Comparison of ENCODE assay signal across 10 mouse cellular contexts in genomic region chr11:118009865-118010571, GRCm38 (mm10). TPM values are rescaled to one million over a fixed set of nuclear protein-coding genes. Genes with fewer than 3 reads are reported as not detected.
DNase-seq lines count a peak whose midpoint lies in the region; ATAC-seq and TF ChIP-seq lines count a peak whose summit lies in the region.
"Had no signal": no experiment of that assay in that cellular context is flagged by ENCODE, and none has a peak within 500 bp of the region (broad histone marks: within the 10 kb centered on the region; RNA-seq: fewer than 3 reads in every experiment).

No protein-coding gene starts in this region.

- TF ChIP-seq CTCF in Patski (IDR thresholded peaks at IDR 0.05) = no peak

- POLR2A ChIA-PET in Patski (lab: Charles Lee) = interaction anchor here (0.6 to 8.3 kb wide), 9 partner anchors 13 to 131 kb away, joined by 3 to 51 read pairs (median 7); partner anchors contain the start of gene Socs3

- no peak overlapping the region for H3K4me2 ChIP-seq in hindbrain, embryonic 14.5 days (replicated peaks)
- H3K4me2 ChIP-seq in intestine, embryonic 15.5 days (replicated peaks) = no peak overlapping the region; the same call in 1 of the 2 replicates
- H3K4me2 ChIP-seq in myocyte (ENCODE audit: low read depth) = peak overlapping the region; percentile 47
- H3K4me2 ChIP-seq: lung, embryonic 15.5 days had no signal

- H3K4me3 ChIP-seq in hindbrain, embryonic 10.5 days = no peak overlapping the region
- H3K4me3 ChIP-seq in hindbrain, embryonic 14.5 days (replicated peaks; ENCODE audit: low read length) = no peak overlapping the region
- no peak overlapping the region for H3K4me3 ChIP-seq in intestine, embryonic 15.5 days (replicated peaks)
- no peak overlapping the region for H3K4me3 ChIP-seq in myocyte
- H3K4me3 ChIP-seq: lung, embryonic 15.5 days had no signal

- H3ac ChIP-seq in myocyte (ENCODE audit: control insufficient read depth, insufficient read length) = no peak overlapping the region

- peaks cover 91% of the 10 kb centered on the region for H3K79me2 ChIP-seq in myocyte (ENCODE audit: control insufficient read depth, insufficient read depth)

- ATAC-seq in hindbrain, embryonic 14.5 days (ENCODE audit: low FRiP score) = no peak
- peak; percentile 24 for ATAC-seq in Patski
- peak; percentile 32 for ATAC-seq in intestine, embryonic 15.5 days

- no peaks in the 10 kb centered on the region for H3K27me3 ChIP-seq in hindbrain, embryonic 10.5 days (ENCODE audit: insufficient read depth, poor library complexity, severe bottlenecking)
- no peaks in the 10 kb centered on the region for H3K27me3 ChIP-seq in hindbrain, embryonic 14.5 days (ENCODE audit: control insufficient read depth, insufficient read depth, low read length)
- H3K27me3 ChIP-seq in Patski (no peaks in the 10 kb centered on the region), myocyte (ENCODE audit: control insufficient read depth, insufficient read depth, insufficient read length) (no peaks in the 10 kb centered on the region)
- no peaks in the 10 kb centered on the region for H3K27me3 ChIP-seq in intestine, embryonic 15.5 days (replicated peaks)
- H3K27me3 ChIP-seq: CH12.LX; lung, embryonic 15.5 days had no signal

- peaks cover 56% of the 10 kb centered on the region for H3K4me1 ChIP-seq in hindbrain, embryonic 10.5 days (replicated peaks)
- H3K4me1 ChIP-seq in hindbrain, embryonic 14.5 days (replicated peaks; ENCODE audit: control insufficient read depth, insufficient read depth, low read length) = peaks cover 12% of the 10 kb centered on the region
- peaks cover 62% of the 10 kb centered on the region for H3K4me1 ChIP-seq in intestine, embryonic 15.5 days (replicated peaks)

- WGBS in hindbrain, embryonic 10.5 days = 55% methylated on average over 4 of the region's 4 CpGs
- 49% methylated on average over 4 of the region's 4 CpGs for WGBS in hindbrain, embryonic 14.5 days
- WGBS in intestine, embryonic 15.5 days = 45% methylated on average over 4 of the region's 4 CpGs

- in situ Hi-C loops in Patski (cut with MboI; ENCODE audit: low pct_unique_long_range_greater_than_20kb) = loop anchor here (5.0 kb wide), 1 partner anchor 43 kb away; no protein-coding TSS in a partner anchor

- peak; percentile 6 for DNase-seq in hindbrain, embryonic 10.5 days (ENCODE audit: low spot score)
- no peak for DNase-seq in hindbrain, embryonic 14.5 days (ENCODE audit: low spot score)
- no peak for DNase-seq in Patski (ENCODE audit: low read depth, low spot score)
- no peak for DNase-seq in adrenal gland, adult 8-10 months
- DNase-seq in embryo, embryonic 9.5 days (ENCODE audit: extremely low spot score) = no peak
- DNase-seq in yolk sac, embryonic 10.5 days (ENCODE audit: low spot score) = no peak

- H3K9me3 ChIP-seq in hindbrain, embryonic 10.5 days = no peaks in the 10 kb centered on the region
- no peaks in the 10 kb centered on the region for H3K9me3 ChIP-seq in hindbrain, embryonic 14.5 days (ENCODE audit: control insufficient read depth, low read length)
- H3K9me3 ChIP-seq in intestine, embryonic 15.5 days = no peaks in the 10 kb centered on the region
- H3K9me3 ChIP-seq: lung, embryonic 15.5 days had no signal

- no peak for TF ChIP-seq POLR2A in myocyte (IDR thresholded peaks at IDR 0.05; ENCODE audit: insufficient read length, low read depth)

- peaks cover 74% of the 10 kb centered on the region for H3K36me3 ChIP-seq in hindbrain, embryonic 10.5 days
- peaks cover 28% of the 10 kb centered on the region for H3K36me3 ChIP-seq in hindbrain, embryonic 14.5 days (replicated peaks; ENCODE audit: control insufficient read depth, insufficient read depth)
- H3K36me3 ChIP-seq in intestine, embryonic 15.5 days = peaks cover 16% of the 10 kb centered on the region
- peaks cover 16% of the 10 kb centered on the region for H3K36me3 ChIP-seq in myocyte (ENCODE audit: control insufficient read depth, insufficient read depth)

- CTCF ChIA-PET in Patski (lab: Charles Lee) = interaction anchor here (0.7 to 3.4 kb wide), 11 partner anchors 8 to 60 kb away, joined by 3 to 11 read pairs (median 4); partner anchors contain the start of genes Pgs1 and Socs3

- no peak overlapping the region for H3K9ac ChIP-seq in hindbrain, embryonic 14.5 days
- no peak overlapping the region for H3K9ac ChIP-seq in intestine, embryonic 15.5 days
- H3K9ac ChIP-seq: lung, embryonic 15.5 days had no signal

- H3K27ac ChIP-seq in hindbrain, embryonic 10.5 days = peak overlapping the region; percentile 64
- H3K27ac ChIP-seq in hindbrain, embryonic 14.5 days = no peak overlapping the region
- peak overlapping the region; percentile 63; the same call in 1 of the 2 replicates for H3K27ac ChIP-seq in intestine, embryonic 15.5 days
- H3K27ac ChIP-seq: lung, embryonic 15.5 days had no signal

TF ChIP-seq in myocyte, 11 proteins besides CTCF, POLR2A, EP300 and RAD21:
- TF ChIP-seq MAX (IDR thresholded peaks at IDR 0.05; ENCODE audit: low read depth) (no peak), POLR2AphosphoS2 (IDR thresholded peaks at IDR 0.05; ENCODE audit: insufficient read length, low read depth) (no peak), E2F4 (IDR thresholded peaks at IDR 0.05; ENCODE audit: insufficient read depth) (no peak)

RNA-seq across cellular contexts. Expression of gene Pgs1, which starts 23.9 kb away (rescaled TPM):
- 46.2 and 51.9 TPM in 2 replicates for polyA plus RNA-seq in hindbrain, embryonic 10.5 days (2016; fragmentation: Nextera tagmentation; extraction: Ambion mirVana)
- polyA plus RNA-seq in hindbrain, embryonic 14.5 days (2014; fragmentation: Nextera tagmentation; extraction: Ambion mirVana) = 48.1 and 56.4 TPM in 2 replicates
- polyA plus RNA-seq in Patski (2021) = 120 TPM
- 32.6 and 33.5 TPM in 2 replicates for polyA plus RNA-seq in intestine, embryonic 15.5 days (2015; fragmentation: Nextera tagmentation; extraction: Ambion mirVana)
- polyA plus RNA-seq in myocyte (2012; fragmentation: generic; extraction: Trizol) = 61.6 TPM
- 10 to 100 TPM; 52.7 to 76.9 (median 68.2) TPM for total RNA-seq in adrenal gland, adult 8-10 months (2022)

RNA-seq across cellular contexts. Expression of gene Socs3, which starts 40.2 kb away (rescaled TPM):
- 12.5 and 14.2 TPM in 2 replicates for polyA plus RNA-seq in hindbrain, embryonic 10.5 days (2016; fragmentation: Nextera tagmentation; extraction: Ambion mirVana)
- 2.9 and 3.0 TPM in 2 replicates for polyA plus RNA-seq in hindbrain, embryonic 14.5 days (2014; fragmentation: Nextera tagmentation; extraction: Ambion mirVana)
- polyA plus RNA-seq in Patski (2021) = 171 TPM
- 18.4 and 19.1 TPM in 2 replicates for polyA plus RNA-seq in intestine, embryonic 15.5 days (2015; fragmentation: Nextera tagmentation; extraction: Ambion mirVana)
- polyA plus RNA-seq in myocyte (2012; fragmentation: generic; extraction: Trizol) = 27.3 TPM
- total RNA-seq in adrenal gland, adult 8-10 months (2022) = 10 to 100 TPM in 1 of 4 experiments, 1 to 10 TPM in 3; 4.4 to 14.6 (median 5.4) TPM
